Mouse (Mus musculus): ENCODE data around the gene Cdh4.

The Cdh4 gene

GRCm38 (mm10) chr2:179862676-179863075 is 420.4 kb downstream of the Cdh4 start:
- no peak for DNase-seq (ENCODE audit: low spot score in 2 of 2)

- DNase-seq (ENCODE audit: low spot score in 2 of 2), result no peak
Measured at GRCm38 (mm10) chr2:179863266-179863665, 421.0 kb downstream of the Cdh4 start.

- no peak for DNase-seq (ENCODE audit: low spot score in 2 of 2)
Measured at GRCm38 (mm10) chr2:179865097-179865496, 422.9 kb downstream of the Cdh4 start.

GRCm38 (mm10) chr2:179867669-179868068 is 425.4 kb downstream of the Cdh4 start:
- no peak for DNase-seq (ENCODE audit: low spot score in 2 of 2)

- no peak for DNase-seq (ENCODE audit: low spot score in 2 of 2)
Measured at GRCm38 (mm10) chr2:179869871-179870270, 427.6 kb downstream of the Cdh4 start.

- DNase-seq (ENCODE audit: low spot score in 2 of 2), result no peak
Measured at GRCm38 (mm10) chr2:179872724-179873123, 430.5 kb downstream of the Cdh4 start.

GRCm38 (mm10) chr2:179873315-179873714 is 431.1 kb downstream of the Cdh4 start:
- no peak for DNase-seq (ENCODE audit: low spot score in 2 of 2)

- peak; percentile 27 to 73 for DNase-seq (ENCODE audit: low spot score in 2 of 2)
Measured at GRCm38 (mm10) chr2:179875147-179875546, 432.9 kb downstream of the Cdh4 start.

GRCm38 (mm10) chr2:179877551-179878215 is 435.5 kb downstream of the Cdh4 start:
- no peak for DNase-seq (ENCODE audit: low spot score in 2 of 2)

- DNase-seq (ENCODE audit: low spot score in 2 of 2), result no peak
Measured at GRCm38 (mm10) chr2:179884561-179884960, 442.3 kb downstream of the Cdh4 start.

- no peak for DNase-seq (ENCODE audit: low spot score in 2 of 2)
Measured at GRCm38 (mm10) chr2:179891048-179891447, 448.8 kb downstream of the Cdh4 start.

GRCm38 (mm10) chr2:179896949-179897348 is 454.7 kb downstream of the Cdh4 start:
- no peak for DNase-seq (ENCODE audit: low spot score in 2 of 2)

- no peak for DNase-seq (ENCODE audit: low spot score in 2 of 2)
Measured at GRCm38 (mm10) chr2:179912911-179913310, 470.7 kb downstream of the Cdh4 start.

GRCm38 (mm10) chr2:179913349-179913748 is 471.1 kb downstream of the Cdh4 start:
- no peak for DNase-seq (ENCODE audit: low spot score in 2 of 2)

GRCm38 (mm10) chr2:179914246-179914645 is 472.0 kb downstream of the Cdh4 start:
- no peak for DNase-seq (ENCODE audit: low spot score in 2 of 2)

GRCm38 (mm10) chr2:179916877-179917673 is 474.8 kb downstream of the Cdh4 start:
- DNase-seq (ENCODE audit: low spot score in 2 of 2), result peak; percentile 42 to 78

- no peak for DNase-seq (ENCODE audit: low spot score in 2 of 2)
Measured at GRCm38 (mm10) chr2:179920042-179920441, 477.8 kb downstream of the Cdh4 start.

- no peak for DNase-seq (ENCODE audit: low spot score in 2 of 2)
Measured at GRCm38 (mm10) chr2:179921021-179921653, 478.9 kb downstream of the Cdh4 start.

GRCm38 (mm10) chr2:179924038-179924437 is 481.8 kb downstream of the Cdh4 start:
- DNase-seq (ENCODE audit: low spot score in 2 of 2), result no peak

- no peak for DNase-seq (ENCODE audit: low spot score in 2 of 2)
Measured at GRCm38 (mm10) chr2:179929166-179929565, 486.9 kb downstream of the Cdh4 start.

GRCm38 (mm10) chr2:179931741-179932140 is 489.5 kb downstream of the Cdh4 start:
- DNase-seq (ENCODE audit: low spot score in 2 of 2), result no peak

- no peak for DNase-seq (ENCODE audit: low spot score in 2 of 2)
Measured at GRCm38 (mm10) chr2:179934165-179934564, 491.9 kb downstream of the Cdh4 start.

GRCm38 (mm10) chr2:179937091-179937490 is 494.9 kb downstream of the Cdh4 start:
- DNase-seq (ENCODE audit: low spot score in 2 of 2), result no peak

Measured in urinary bladder, postnatal 4 days (tissue).